Mouse (Mus musculus): ENCODE data around the gene Icosl.
A peak's percentile ranks its signal among the peaks of the same experiment; 100 is the strongest.

DNA sequence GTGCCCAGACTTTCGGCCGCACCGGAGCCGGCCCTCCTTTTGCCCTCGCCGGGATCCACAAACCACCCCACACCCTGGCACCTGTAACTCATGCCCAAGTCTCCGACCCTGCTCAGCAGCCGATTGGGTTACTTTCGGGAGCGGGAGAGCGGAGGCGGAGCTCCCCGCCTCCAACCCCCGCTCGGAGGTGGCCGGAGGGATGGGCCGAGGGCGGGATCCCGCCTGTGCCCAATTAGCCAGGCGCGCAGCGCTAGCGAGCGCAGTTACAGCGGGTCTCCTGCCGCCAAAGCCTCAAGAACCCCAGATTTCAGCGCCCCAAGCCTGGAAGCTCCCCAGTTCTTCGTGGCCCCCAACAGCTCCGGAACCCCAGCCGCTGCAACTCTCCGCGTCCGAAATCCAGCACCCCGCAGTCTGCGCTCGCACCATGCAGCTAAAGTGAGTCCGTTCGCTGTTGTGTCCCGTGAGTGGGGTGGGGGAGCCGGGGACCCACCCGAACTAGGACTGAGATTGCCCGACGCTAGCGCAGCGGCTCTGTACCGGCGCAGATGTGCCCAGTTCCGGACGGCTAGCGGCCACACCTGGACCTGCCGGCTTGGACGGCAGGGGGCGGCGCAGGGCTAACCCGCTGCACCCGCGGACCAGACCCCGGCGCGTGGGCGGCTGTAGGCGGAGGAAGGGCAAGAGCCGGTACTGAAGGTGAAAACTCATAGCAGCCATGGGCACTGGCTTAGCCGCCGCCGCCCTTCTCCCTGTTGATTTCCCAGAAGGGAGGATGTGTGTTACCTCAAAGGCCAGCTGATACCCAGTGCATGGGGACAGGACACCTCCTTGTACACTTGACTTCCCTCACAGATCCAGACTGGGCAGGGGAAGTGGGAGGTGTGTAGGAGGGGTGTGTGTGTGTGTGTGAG, at the start of gene Icosl:
- peak; percentile 55 for TF ChIP-seq CTCF (IDR thresholded peaks at IDR 0.05; ENCODE audit: low read depth)
- no peak for TF ChIP-seq EP300 (IDR thresholded peaks at IDR 0.05; ENCODE audit: low read depth)

Data from liver, embryonic 14.5 days (tissue).